Mouse (Mus musculus): ENCODE results near the gene Ccdc149.

The Ccdc149 gene

GRCm38 (mm10) chr5:52470991-52471801, at the start of gene Ccdc149:
TSS of gene Ccdc149 (minus strand) at chr5:52471521.
- DNase-seq (ENCODE audit: low read depth) = no peak

GRCm38 (mm10) chr5:52519921-52520320, 48.6 kb upstream of the Ccdc149 start:
- no peak for DNase-seq (ENCODE audit: low read depth)

- DNase-seq (ENCODE audit: low read depth) = no peak
Measured at GRCm38 (mm10) chr5:52516072-52516476, 44.8 kb upstream of the Ccdc149 start.

GRCm38 (mm10) chr5:52515246-52516021, 44.1 kb upstream of the Ccdc149 start:
- DNase-seq (ENCODE audit: low read depth) = peak; percentile 48

- DNase-seq (ENCODE audit: low read depth) = no peak
Measured at GRCm38 (mm10) chr5:52511089-52511488, 39.8 kb upstream of the Ccdc149 start.

GRCm38 (mm10) chr5:52509416-52509815, 38.1 kb upstream of the Ccdc149 start:
- DNase-seq (ENCODE audit: low read depth) = no peak

- DNase-seq (ENCODE audit: low read depth) = no peak
Measured at GRCm38 (mm10) chr5:52504666-52505065, 33.3 kb upstream of the Ccdc149 start.

GRCm38 (mm10) chr5:52504148-52504547, 32.8 kb upstream of the Ccdc149 start:
- no peak for DNase-seq (ENCODE audit: low read depth)

GRCm38 (mm10) chr5:52495671-52496070, 24.4 kb upstream of the Ccdc149 start:
- no peak for DNase-seq (ENCODE audit: low read depth)

- DNase-seq (ENCODE audit: low read depth) = no peak
Measured at GRCm38 (mm10) chr5:52491496-52491895, 20.2 kb upstream of the Ccdc149 start.

GRCm38 (mm10) chr5:52487559-52488430, 16.5 kb upstream of the Ccdc149 start:
- DNase-seq (ENCODE audit: low read depth) = no peak

- DNase-seq (ENCODE audit: low read depth) = no peak
Measured at GRCm38 (mm10) chr5:52476826-52477225, 5.5 kb upstream of the Ccdc149 start.

GRCm38 (mm10) chr5:52476292-52476701, 5.0 kb upstream of the Ccdc149 start:
- DNase-seq (ENCODE audit: low read depth) = no peak

- no peak for DNase-seq (ENCODE audit: low read depth)
Measured at GRCm38 (mm10) chr5:52473988-52474387, 2.7 kb upstream of the Ccdc149 start.

GRCm38 (mm10) chr5:52470551-52470950, 770 bp downstream of the Ccdc149 start:
- DNase-seq (ENCODE audit: low read depth) = no peak

- DNase-seq (ENCODE audit: low read depth) = no peak
Measured at GRCm38 (mm10) chr5:52467841-52468240, 3.5 kb downstream of the Ccdc149 start.

- no peak for DNase-seq (ENCODE audit: low read depth)
Measured at GRCm38 (mm10) chr5:52462447-52462846, 8.9 kb downstream of the Ccdc149 start.

GRCm38 (mm10) chr5:52461434-52462124, 9.7 kb downstream of the Ccdc149 start:
- DNase-seq (ENCODE audit: low read depth) = no peak

- DNase-seq (ENCODE audit: low read depth) = no peak
Measured at GRCm38 (mm10) chr5:52459308-52459707, 12.0 kb downstream of the Ccdc149 start.

GRCm38 (mm10) chr5:52457154-52457553, 14.2 kb downstream of the Ccdc149 start:
- no peak for DNase-seq (ENCODE audit: low read depth)

GRCm38 (mm10) chr5:52450821-52451220, 20.5 kb downstream of the Ccdc149 start:
- no peak for DNase-seq (ENCODE audit: low read depth)

- DNase-seq (ENCODE audit: low read depth) = no peak
Measured at GRCm38 (mm10) chr5:52449187-52449586, 22.1 kb downstream of the Ccdc149 start.

All from naive thymus-derived CD4-positive, alpha-beta T cell, adult 2 months (primary cell).